Mouse (Mus musculus) left cerebral cortex, adult 9 months (tissue): Measurements from ENCODE around the gene Tiparp.

Source experiments
- DNase-seq, 2 experiments: peaks; one replicate each; pipeline ENCODE4 v3.0.0; 2022; ENCODE audit warnings: low spot score in 2 of 2

Gene Tiparp

DNA sequence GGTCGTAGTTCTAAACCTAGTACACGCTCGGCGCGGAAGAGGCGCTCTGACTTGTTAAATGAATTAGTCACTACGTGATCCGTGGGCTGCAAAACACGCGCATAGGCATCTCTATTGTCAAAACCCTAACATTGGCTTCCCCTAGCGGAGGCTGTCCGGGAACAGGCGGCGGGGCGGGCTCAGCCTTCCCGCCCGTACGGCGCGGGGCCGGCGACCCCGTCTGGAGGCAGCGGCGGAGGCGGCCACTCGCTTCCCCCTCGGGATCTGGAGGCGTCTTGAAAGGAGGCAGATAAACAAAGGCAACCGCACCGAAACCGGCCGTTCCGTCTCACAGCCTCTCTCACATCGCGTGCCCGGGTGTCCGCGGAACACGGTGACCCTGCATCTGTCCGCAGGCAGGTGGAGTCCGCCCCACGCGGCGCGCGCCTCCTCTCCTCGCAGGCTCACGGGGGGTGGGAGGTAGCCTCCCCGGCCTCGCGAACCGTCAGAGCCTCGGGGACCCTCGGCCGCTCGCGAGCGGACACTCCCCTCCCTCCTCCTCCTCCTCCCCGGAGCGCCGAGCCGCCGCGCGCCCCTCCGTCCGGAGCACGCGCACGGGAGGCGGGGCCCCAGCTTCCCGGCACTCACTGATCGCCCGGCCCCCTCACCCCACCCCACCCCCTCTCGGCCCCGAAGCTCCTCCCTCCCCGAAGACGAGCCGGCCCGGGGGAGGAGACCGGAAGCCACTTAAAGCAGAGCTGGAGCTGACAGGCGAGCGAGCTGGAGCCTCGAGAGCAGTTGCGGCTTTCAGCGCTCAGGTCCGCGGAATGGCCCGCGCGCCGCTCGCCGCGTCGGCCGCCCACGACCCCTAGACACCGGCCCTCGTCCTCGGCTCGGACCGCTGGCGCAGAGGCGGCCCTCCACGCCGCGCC lies at the start of gene Tiparp:
Gene Tiparp (plus strand): TSS at position 720 of the 911 bp plus-strand sequence.
- DNase-seq, result peak; percentile 62 to 83

DNA sequence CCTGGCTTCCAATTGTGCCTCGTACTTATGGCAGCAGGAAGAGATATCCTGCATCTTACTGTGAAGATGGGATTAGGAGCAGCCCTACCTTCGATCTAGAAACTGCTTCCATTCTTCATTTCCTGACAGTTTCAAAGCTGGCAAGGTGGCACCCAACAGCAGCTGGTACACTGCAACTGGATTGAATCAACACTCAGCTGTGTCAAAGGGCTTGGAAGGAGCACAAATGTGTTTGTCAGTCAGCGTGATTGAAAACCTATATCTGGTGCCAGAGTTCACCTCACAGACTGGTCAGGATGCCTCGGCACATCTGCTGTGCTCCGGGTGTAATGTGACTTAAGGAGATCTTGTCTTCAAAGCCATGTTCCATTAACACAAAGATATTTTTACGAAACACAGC lies 47.5 kb upstream of the Tiparp start:
- DNase-seq, result no peak

DNA sequence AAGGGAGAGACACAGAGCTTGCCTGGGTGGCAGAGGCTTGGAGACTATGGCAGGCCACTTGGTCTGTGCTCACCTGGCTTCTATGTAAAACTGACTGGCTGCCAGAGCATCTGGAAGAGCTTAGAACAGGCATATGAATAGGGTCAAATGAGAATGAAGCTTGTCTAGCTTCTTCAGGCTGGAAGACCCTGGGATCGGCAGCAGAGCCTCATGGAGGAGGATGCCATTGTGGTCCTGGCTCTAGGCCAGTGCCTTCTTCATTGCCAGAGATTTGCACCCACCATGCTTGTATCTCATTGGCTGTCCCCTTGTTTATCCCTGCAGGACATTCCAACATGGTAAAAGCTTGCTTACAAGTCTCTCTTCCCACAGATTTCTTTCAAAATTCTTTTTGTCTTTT lies 45.9 kb upstream of the Tiparp start:
- DNase-seq, result no peak

GRCm38 (mm10) chr3:65482698-65483407 lies 45.4 kb upstream of the Tiparp start:
- DNase-seq, result no peak

GRCm38 (mm10) chr3:65484161-65484733 lies 44.0 kb upstream of the Tiparp start:
- no peak for DNase-seq

- DNase-seq, result no peak
Observed at GRCm38 (mm10) chr3:65487419-65488088, 40.7 kb upstream of the Tiparp start.

DNA sequence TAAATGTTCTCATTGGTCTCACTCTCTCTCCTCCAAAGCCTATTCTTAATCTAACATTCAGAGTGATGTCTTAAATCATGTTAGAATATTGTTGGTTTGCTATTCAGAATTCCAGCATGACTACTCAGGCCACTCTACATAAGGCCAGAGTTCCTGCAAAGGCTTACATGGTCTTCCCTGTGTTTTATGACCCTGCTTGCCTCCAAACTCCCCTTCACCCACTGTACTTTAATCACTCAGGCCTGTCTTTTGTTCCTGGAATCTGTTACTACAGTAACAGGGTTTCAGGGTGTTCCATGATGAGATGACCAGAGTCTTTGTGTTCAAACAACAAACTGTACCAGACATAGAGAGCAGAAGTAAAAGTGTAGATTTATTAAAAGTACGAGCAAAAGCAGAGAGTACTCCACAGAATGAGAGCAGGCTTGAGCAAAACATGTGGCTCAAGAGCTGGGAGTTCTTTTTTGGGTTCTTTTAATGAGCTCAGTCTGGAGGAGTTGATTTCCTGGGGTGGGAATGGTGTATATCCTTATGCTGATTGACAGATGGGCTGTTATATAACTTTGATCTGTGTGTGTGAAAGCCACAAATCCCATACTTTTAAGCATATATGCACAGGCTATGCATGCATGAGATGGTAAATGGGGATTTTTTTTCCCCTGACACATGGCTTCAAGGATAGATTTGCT lies 39.5 kb upstream of the Tiparp start:
- DNase-seq, result no peak

GRCm38 (mm10) chr3:65489601-65490000 lies 38.6 kb upstream of the Tiparp start:
- DNase-seq, result no peak

DNA sequence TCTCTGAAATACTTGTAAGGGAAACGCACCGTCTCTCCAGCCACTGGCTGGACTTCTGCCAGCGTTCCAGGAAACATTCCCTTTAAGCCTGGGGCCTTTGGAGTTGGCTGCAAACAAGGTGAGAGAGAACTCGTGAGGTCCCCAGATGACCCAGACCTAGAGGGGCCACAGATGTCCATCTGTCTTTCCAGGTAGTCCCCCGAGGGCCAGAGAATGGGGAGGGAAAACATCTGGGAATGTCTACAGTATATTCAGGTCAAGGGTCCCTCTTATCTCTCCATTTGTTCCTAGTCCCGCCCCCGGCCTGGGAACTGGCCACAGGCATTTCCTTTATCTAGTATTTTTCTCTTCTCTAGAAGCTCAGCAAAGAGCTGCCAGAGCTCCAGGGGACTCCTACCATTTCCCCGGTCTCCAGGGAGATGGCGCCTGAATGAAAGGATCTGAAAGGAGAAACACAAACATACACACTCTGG lies 33.9 kb upstream of the Tiparp start:
- DNase-seq, result peak in 1 of 2 experiments; percentile 11

- no peak for DNase-seq
Observed at GRCm38 (mm10) chr3:65507766-65508165, 20.4 kb upstream of the Tiparp start.

DNA sequence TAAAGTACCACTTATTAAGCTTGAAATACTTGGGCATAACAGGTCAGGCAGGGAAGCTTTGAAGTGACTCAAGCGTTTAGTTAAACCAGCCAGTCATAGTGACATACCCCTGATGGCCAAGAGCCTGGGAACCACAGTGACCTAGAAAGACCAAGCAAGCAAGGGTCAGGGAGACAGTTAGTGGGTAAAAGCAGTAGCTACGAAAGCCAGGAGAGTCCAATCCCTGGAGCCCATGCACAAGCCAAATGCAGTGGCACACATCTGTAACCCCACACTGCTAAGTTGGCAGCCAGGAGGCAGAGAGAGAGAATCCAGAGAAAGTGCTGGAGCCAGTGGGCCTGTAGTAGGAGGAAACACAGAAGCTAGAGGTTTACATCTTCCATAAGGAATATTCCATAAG lies 17.6 kb upstream of the Tiparp start:
- DNase-seq, result no peak

GRCm38 (mm10) chr3:65515751-65516150 lies 12.5 kb upstream of the Tiparp start:
- DNase-seq, result no peak

- no peak for DNase-seq
Observed at GRCm38 (mm10) chr3:65516526-65516925, 11.7 kb upstream of the Tiparp start.

GRCm38 (mm10) chr3:65517141-65517540 lies 11.1 kb upstream of the Tiparp start:
- DNase-seq, result no peak

DNA sequence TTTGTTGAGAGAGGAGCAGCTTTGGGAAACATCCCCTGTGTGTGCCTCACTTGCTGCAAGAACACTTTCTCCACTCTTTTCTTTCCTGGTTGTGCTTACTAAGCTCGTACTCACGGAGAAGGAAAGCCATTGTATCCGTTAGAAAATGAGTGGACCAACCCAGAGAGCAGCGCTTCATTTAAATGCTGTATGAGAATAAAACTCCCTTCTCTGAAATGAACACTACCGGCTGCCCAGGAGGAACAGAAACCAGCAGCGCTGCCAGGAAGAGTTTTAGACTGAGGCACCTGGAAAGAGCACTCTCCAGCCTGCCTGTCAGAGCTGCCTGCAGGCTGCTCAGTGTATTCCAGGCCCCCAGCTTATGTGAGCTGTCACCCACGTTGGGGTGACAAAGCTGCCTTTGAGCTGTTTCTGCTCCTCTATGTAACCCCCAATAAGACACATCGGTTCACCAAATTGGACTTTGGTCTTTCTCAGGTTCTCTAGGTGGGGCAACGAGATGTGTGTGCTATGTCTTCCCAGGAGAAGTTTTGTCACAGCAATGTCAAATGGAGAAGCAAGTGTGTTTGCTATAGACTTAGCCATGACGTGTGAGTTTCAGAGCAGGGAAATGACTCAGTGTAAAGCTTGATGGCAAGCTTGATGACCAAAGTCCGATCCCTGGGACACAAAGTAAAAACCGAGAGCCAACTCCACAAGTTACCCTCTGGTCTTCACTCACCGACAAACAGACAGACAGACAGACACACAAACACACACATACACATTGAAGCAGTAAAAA lies 10.3 kb upstream of the Tiparp start:
- DNase-seq, result no peak

DNA sequence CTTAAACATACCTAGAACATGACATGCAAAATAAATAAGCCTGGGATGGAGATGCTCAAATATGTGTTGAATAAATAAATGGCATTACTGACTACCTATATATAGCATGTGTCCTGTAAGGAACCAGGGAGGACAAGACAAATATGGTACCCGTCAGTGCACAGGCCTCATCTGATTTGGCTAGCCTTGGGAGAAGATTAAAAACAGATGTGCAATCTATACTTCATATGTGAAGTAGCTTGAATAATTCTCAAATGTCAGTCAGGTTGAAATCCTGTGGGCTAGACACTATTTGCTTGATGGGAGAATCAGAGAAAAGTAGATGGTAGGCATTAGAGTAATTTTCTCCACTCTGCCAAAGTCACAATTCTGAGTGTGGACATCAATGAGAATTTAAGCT lies 6.8 kb upstream of the Tiparp start:
- DNase-seq, result no peak

DNA sequence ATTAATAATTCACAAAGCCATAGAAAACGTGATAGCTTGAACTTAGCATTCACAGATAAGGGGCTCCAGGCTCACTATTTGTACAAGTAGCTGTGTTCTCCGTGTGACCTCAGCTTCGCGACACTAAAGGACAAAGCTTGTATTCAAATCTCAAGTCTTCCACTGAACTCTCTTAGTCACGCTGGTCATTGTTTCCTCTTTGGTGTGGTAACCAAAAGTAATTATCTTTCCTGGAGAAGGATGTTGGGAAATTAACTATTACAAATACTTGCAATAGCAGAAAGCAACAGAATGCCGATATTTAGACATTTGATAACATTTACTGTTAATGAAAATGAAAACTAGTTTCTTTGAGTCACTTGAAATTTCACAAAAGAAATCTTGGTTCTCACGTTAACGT lies 4.8 kb upstream of the Tiparp start:
- no peak for DNase-seq

DNA sequence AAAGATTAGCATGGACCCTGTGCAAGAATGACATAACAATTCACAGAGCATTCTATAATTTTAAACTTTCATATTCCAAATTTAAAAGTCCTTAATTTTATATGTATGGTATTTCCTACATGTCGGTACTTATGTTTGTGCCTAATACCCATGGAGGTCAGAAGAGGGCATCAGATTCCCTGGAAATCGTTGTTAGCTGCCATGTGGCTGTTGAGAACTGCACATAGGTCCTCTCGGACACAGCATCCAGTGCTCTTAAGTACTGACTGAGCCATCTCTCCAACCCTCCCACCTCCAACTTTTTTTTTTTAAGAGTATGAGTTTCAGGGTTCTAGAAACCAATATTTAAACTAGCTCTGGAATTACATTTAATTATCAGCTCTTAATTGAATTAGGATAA lies 2.5 kb upstream of the Tiparp start:
- no peak for DNase-seq

- no peak for DNase-seq
Observed at GRCm38 (mm10) chr3:65527196-65527595, 1.0 kb upstream of the Tiparp start.

DNA sequence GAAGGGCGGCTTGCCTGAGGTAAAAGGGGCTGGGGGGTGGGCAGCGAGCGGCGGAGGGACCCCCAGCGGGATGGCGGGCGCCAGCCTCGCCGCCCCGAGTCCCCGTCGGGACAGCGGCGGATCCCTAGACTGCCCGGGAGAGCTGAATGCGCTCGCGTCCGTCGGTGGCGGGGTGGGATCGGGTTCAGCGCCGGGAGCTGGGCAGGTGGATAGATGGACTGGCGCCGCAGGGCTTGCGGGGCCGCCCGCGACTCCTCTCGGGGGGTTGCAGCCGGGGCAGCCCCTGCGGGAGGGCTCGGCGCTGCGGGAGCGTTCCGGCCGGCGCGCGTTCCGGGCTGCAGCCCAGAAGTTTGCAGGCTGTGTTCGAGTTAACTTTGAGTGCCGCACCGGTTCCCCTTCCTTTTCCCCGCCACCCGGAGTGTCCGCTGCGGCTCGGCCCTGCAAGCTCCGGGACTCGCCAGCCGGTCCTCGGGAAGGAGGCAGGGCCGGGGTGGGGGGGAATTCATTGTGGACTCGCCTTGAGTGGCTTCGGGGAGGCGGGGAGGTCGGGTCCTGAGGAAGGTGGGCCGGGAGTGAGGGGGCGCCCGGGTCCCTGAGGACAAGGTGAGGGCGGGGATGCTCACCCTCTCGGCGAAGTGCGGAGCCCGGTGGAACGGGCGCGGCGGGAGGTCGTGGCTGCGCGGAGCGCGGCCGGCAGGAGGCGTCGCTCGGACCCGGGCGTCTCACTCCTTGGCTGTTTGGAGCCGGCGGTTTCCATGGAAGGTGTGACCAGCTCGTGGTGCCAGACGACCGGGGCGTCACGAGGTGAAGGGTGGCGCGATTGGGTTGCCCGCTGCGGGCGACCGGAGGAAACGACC lies 632 bp downstream of the Tiparp start:
- peak in 1 of 2 experiments; percentile 56 for DNase-seq
